Mouse (Mus musculus) left cerebral cortex, adult 8-10 months (tissue): ENCODE measurements around the gene Cybrd1. TPM values are rescaled to one million over a fixed set of nuclear protein-coding genes. Genes with fewer than 3 reads are reported as not detected.

Experiments used
- DNase-seq, 2 experiments: peaks; one replicate each; pipeline ENCODE4 v3.0.0; 2022; ENCODE audit warnings: low spot score in 2 of 2
- total RNA-seq, 4 experiments: library from RNA; stranded (reverse); gene quantifications; 2 replicates each; pipeline ENCODE4 v1.2.4; 2022

Cybrd1 gene
- total RNA-seq, 4 experiments from 2014 or later, result 0.93 to 2.9 (median 1.5) TPM

DNA sequence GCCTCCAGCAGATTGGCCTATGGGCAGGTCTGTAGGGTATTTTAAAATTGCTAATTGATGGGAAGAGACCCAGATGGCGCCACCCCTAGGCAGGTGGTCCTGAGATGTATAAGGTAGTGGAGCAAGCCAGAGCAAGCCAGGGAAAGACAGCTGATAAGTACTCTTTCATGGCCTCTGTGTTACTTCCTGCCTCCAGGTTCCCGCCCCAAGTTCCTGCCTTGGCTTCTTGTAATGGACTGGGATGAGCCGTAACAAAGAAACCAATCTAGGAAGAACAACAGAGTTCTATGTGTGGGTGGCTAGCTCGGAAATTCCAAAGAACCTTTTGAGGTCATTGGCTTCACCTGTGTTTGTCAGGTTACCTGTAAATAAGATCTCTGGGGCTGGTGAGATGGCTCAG, 49.5 kb downstream of the Cybrd1 start:
- no peak for DNase-seq

DNA sequence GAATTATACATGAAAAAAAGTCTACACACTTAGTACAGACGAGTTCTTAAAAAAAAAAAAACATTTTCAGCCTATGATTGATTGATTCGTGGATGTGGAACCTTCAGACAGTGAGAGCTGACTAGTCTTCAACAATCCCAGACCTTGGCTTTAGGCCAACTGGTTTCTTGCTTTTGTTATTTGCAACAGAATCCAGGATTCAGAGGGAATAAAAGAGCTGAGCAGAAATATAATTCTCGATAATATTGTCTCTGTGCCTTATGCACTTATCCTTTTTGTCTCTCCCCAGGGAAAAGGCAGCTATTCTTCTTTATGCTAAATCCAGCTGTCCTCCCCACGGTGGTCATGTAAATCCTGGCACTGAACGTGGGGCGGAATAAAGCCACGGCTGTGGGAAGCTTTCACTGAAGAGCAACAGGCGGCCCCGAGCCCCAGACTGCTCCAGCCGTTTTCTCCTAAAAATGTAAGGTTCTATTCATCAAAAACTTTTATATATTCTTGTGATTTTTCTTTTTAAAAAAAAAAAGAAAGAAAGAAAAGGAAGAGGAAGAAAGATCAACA, 50.8 kb downstream of the Cybrd1 start:
- no peak for DNase-seq

DNA sequence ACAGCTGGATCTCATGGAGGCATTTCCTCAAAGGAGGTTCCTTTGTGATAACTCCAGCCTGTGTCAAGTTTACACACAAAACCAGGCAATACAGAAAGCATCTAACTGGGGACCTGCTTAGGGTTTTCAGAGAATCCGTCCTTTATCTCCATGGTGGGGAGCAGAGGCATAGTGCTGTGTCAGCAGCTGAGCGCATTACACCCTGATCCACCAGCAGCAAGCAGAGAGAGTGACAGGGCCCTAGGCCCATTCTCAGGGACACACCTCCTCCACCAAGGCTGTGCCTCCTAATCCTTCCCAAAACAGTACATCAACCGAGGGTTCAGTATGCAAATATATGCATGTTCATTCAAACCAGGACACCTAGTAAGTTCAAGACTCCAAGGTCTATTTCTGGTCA, 55.3 kb downstream of the Cybrd1 start:
- DNase-seq, result no peak

DNA sequence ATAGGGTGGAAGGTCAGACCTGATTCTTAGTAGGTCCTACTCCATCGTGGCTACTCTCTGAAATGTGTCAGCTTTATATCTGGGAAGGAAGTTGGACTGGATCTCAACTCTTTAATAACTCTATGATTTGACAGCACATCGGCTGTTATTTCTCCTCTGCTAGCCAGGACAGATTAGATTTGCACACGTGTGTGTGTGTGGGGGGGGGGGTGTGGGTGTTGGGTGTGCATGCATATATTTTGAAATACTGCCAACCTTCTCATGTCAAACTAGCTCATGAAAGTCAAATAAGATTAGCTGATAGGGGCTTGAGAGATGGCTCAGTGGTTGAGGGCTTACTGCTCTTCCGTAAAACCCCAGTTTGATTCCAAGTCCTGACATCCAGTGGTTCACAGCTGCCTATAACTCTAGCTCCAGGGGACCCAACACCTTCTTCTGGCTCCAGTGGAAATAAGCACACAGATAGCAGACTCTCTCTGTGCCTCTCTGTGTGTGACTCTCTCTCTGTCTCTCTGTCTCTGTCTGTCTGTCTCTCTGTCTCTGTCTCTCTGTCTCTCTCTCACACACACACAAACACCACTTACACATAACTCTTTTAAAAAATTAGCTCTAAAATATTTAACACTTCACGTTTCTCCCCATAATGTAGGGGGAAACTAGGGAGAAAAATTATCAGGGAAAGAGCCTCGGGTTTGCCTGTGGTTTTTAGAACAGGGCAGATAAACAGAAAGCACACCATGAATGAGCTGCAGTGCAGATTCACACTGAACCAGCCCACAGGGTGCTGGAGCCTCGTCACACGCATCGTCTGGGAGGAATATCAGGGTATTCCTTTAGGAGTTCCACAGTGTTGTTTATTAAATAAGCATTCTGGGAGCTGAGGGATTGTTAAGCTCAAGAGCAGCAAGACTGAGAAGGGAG, 58.9 kb downstream of the Cybrd1 start:
- no peak for DNase-seq

DNA sequence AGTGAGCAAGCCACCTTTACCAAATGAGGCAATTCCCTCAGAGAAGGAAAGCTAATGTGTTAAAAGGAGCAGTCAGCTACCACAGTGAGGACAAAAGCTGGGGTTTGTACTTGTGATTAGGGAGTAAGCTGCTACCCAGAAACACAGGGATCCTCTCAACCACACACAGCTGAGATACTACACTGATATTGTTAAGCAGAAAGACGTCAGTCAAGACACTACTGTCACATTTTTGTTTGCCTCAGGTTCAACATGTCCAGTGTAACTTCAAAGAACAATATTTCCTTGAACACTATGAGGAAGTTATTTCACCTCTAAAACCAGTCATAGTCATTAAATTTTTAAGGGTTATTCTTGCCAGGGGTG, 59.5 kb downstream of the Cybrd1 start:
- no peak for DNase-seq

DNA sequence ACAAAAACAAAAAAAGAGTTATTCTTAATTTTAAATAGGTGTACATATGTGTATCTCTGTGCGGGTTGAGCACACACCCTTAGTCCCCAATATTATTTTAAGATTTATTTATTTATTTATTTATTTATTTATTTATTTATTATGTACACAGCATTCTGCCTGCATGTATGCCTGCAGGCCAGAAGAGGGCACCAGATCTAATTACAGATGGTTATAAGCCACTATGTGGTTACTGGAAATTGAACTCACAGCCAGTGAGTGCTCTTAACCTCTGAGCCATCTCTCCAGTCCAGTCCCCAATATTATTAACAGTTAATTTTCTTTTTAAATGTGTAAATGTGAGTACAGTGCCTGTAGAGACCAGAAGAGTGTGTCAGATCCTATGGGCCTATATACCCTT, 60.0 kb downstream of the Cybrd1 start:
- DNase-seq, result no peak

DNA sequence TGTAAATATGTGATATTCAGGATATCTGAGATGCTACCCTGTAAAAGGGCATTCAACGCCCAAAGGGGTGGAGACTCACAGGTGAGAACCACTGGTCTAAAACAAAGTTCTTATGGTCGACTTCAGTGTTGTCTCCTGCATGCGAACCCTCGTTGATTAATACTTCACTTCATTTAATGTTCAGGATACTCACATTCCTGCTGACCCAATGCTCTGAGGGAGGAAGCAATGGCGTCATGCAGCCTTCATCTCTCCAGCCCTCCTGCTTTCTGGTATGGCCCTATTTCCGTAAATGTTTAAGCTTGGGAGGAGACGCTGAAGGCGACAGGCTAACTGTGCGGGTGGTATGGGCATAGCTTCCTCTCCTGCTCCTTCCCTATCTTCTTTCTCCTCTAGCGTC, 62.0 kb downstream of the Cybrd1 start:
- DNase-seq, result no peak

DNA sequence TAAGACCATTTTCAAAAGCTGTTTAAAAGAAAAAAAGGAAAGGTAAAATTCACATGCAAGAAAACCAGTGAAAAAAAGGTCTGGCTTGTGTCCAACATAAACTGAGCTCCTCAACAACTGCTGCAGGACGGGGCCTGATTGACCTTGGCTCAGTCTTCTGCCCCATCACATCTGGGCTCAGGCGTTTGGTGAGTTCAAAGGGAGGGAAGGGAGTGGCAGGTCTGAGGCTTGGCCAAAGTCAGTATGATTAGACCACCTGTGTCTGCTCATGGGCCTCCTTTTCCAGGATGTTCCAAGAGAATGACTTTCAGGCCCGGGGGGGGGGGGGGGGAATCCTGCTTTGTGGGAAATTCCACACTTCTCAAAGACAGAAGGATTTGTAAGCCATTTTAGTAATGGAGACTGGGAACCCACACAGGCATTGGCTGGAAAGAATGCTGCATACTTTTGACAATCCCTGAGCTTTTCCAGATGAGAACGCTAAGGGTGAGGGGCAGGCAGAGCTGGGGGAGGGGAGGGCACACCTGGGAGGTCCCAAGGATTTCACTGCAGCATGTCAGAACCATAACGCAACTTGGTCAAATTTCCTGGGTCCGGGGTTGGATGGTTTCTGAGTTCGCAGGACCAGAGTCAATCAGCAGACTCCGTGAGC, 63.0 kb downstream of the Cybrd1 start:
- no peak for DNase-seq

DNA sequence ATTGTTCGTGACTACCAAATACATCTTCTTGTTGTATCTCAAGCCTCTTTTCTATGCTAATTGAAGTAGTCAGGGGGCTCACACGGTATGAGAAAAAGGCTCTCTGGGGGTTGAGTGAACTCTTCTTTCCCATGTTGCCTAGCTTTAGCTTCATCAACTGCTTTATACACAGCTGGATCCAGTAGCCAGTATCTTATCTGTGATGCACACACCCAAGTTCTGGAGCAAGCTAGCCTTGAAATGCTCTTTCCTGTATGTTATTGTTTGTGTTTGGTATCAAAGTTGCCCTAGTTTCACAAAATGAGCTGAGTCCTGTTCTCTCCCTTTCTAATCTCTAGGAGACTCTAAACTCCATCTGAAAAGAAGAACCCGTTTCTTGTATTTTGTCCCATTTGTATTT, 70.2 kb downstream of the Cybrd1 start:
- no peak for DNase-seq

DNA sequence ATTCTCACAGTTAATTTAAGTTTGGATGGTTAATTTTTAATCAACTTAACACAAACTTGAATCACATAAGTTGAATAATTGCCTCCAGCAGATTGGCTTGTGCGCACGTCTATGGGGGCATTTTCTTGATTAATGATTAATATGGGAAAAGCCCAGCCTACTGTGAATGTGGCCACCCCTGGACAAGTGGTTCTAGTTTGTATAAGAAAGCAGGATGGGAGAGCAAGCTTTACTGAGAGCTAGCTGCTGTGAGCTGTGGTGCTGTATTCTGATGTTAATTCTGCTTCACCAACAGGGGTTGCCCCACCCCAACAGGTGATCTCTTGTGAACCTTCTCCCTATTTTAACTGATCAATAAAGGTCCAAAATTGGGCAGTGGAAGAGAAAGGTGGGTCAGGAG, 71.1 kb downstream of the Cybrd1 start:
- no peak for DNase-seq

DNA sequence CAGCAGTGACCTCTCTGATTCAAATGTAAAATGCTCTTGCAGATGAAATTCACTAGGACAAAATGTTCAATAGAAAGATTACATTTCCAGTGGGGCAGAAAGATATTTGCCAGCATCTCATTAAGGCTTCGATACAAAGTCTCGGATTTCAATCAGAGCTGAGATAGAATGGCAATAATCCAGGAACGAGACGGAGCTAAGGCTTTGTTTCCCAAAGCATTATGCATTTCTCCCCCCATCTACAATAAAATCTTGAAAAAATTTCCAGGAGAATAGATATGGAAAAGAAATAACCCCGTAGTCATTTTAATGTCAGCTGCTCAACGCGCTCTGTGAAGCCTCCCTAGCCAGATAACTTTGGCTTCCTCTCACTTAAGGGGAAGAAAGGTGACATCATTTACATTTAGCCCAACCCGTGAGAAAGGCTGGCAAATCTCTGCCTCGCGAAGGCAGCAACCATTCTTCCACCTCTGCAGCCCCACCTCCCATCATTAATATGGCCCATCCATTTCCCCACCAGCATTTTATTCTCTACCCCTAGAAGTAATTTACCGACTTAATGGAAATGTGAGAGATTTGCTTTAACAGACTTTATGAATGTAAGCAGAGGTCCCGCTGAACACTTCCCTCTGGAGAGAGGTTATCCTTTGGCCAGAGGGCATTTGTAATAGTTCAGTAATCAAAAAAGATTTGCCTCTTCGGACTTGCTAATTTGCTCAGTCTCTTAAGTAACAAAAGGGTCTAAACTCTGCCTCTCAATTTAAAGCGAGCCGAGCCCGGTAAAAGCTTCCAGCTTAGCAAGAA, 73.9 kb downstream of the Cybrd1 start:
- no peak for DNase-seq

DNA sequence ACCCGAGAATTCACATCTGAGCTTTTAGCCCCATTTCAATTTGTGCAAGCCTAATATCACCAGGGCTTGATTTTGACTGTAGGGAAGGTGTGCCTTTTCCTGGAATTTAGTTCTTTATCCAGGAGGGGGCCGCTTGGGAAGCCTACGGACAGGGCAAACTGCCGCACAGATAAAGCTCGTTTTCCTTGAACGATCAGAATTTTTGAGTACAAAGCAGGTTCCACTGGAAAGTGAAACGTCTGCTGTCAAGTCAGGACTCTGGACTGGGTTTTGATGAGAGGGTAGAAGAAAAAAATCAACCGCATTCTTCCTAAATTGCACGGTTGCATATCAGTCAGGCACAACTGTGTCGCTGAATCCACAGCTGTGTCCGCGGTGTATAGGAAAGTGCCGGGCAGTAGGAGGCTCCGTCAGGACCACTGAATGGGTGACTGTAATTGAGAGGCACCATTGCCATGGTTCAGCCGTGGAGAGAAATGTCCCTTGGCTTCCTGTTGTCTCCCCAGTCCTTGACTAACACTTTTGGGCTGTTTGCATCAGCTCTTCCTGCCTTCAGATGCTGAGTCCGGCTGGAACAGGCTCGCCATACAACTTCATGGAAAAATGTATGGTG, 74.6 kb downstream of the Cybrd1 start:
- DNase-seq, result no peak

Other genes with a start within 250 kb of the Cybrd1 start
- gene Dcaf17, start 62.6 kb upstream of the Cybrd1 start, total RNA-seq, result 10 to 100 TPM; 12.3 to 17.6 (median 14.5) TPM
- 10 to 100 TPM; 12.0 to 16.6 (median 14.0) TPM for gene Mettl8, start 62.3 kb upstream of the Cybrd1 start, total RNA-seq
- 100 to 1,000 TPM; 119 to 130 (median 126) TPM for gene Dync1i2, start 93.8 kb downstream of the Cybrd1 start, total RNA-seq
- gene Slc25a12, start 249.8 kb downstream of the Cybrd1 start, total RNA-seq, result 100 to 1,000 TPM; 155 to 175 (median 167) TPM